Mouse (Mus musculus): ENCODE measurements at regions not wholly inside any gene's neighbourhood (a gene's known extent, or its start where the extent isn't known, plus 50 kb on each side); places are given as distances from the start of the nearest gene placed in this dataset.

DNA sequence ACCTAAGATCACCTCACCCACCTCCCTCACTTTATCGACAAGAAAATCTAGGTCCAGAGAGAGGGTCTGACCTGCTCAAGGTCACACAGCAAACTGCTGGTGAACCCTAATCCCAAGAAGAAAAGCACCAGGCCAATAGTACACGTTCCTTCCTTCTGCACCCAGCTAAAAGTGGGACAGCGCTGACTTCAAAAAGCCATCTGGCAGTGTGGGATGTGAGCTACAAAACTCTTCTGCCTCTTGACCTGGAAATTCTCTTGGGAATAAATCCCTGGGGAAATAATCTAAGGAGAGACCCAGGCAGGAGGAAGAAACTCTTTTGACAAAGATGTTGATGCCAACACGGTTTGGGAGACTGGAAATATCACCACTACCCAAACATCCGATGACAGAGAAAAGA, 175.4 kb downstream of the Cct6b start:
- DNase-seq (ENCODE audit: low spot score in 2 of 2): no peak

DNA sequence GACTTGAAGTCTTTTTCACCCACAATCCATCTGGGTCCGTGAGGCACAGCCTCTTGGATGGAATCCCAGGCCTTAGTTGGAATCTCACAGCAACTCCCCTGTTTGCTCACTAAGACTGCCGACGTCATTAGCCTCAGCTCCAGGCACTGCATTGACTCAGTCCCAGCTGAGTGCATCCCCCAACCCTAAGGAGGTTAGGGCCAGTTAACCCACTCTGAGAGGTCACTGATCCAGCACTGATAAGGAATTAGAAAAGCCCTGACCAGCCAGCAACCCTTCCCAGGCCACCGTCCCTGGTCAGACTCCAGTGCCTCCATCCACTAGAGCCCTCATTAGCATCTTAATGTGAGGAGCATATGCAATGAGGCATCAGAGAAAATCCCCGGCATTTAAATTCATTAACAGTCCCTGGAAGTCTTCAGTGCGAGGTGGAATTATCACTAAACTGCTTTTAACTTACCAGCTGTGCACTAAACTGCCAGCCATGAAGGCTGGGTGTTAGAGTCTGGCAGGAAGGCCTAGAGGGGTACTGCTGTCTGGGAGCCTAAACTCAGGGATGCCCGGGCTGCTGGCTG, 184.2 kb downstream of the Cct6b start:
- DNase-seq (ENCODE audit: low spot score in 2 of 2): no peak

DNA sequence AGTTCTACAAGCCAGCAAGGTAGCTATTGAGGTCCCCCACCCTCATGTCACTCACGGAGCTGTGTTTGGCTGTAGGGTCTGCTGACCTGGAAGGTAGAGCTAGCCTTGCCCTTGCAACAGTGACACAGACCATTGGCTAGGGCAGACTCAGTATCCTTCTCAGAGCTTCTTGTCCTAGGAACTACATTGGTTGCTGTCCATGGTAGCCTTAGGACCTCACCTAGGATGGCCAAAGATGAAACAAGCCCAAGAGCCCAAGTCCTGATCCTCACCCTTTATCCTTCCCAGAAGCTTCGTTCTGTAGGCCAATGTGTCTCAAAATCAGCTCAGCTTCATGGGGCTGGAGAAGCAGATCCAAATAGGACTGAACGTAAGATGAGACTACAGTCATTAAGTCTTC, 187.3 kb downstream of the Tmem132e start:
- no peak for DNase-seq (ENCODE audit: low spot score in 2 of 2)

DNA sequence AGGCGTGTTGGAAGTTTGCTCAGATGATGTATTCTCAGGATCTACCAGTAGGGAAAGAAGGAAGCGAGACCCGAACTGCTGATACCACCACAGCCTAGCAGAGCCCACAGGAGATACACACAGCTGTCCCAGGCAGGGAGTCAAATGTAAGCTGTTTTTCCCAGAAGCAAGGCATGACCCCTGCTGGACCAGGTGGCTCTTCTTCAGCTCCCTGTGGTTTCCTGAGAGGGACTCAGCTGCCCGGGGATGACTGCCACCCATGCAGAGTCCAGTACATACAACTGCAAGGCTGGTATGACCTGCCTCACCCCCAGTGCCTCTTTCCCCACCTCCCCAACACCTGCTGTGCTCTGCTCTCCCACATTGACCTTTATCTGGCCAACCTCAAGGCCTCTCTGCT, 184.4 kb downstream of the Tmem132e start:
- DNase-seq (ENCODE audit: low spot score in 2 of 2): no peak

DNA sequence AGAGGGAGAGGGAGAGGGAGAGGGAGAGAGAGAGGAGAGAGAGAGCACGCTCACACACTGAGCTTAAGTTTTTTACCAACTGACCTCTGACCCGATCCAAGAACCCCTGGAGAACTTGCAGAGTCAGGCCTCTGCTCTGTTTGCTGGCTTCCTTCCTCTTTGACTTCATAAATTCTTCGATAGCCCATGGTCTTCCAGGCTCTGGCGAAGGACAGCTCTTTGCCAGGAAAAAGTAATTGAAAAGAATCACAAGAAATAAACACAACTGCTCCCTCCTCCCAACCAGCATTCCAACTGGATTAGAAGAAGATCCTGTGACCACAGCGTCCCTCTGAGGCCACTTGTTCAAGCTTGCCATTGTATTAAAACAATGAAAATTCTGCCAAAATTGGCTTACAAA, 182.8 kb downstream of the Tmem132e start:
- DNase-seq (ENCODE audit: low spot score in 2 of 2): no peak

DNA sequence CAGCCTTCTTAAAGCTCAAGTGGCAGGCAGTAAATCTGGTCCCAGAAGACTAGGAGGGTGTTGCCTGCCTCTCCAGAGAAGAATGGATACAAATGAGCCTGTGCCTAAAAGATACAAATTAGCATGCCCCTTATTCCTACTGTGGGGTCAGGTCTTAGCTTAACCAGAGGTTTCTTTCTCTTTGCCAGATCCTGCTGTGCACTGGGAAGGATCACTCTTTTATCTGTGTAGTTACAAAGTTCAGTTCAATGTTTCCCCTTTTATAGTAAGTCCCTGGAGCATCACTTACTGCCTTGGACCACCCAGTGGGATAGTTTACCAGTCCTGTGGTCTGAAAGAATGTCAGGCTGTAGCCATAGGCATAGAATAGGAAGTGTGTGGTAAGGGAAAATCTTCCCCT, 181.1 kb downstream of the Tmem132e start:
- DNase-seq (ENCODE audit: low spot score in 2 of 2): no peak

DNA sequence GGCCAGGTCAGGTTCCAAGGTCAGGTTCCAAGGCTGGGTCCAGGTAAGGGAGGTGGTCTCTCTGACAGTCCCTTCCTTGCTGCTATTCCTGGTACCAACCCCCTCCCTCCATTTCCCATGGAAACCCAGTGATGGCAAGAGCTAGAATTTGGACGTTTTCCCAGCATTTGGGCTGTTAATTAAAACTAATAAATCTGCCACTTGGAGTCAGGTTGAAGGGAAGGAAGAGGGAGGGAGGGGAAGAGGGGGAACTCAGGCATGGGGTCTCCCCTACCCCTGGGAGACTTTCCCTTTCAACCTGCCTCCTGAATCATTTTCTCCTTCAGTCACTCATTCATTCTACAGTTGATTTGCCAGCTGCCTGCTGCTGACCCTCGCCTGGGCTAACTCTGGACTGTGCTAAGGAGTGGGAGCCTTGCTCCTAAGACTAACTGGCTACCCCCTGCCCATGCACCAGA, 179.5 kb downstream of the Tmem132e start:
- no peak for DNase-seq (ENCODE audit: low spot score in 2 of 2)

DNA sequence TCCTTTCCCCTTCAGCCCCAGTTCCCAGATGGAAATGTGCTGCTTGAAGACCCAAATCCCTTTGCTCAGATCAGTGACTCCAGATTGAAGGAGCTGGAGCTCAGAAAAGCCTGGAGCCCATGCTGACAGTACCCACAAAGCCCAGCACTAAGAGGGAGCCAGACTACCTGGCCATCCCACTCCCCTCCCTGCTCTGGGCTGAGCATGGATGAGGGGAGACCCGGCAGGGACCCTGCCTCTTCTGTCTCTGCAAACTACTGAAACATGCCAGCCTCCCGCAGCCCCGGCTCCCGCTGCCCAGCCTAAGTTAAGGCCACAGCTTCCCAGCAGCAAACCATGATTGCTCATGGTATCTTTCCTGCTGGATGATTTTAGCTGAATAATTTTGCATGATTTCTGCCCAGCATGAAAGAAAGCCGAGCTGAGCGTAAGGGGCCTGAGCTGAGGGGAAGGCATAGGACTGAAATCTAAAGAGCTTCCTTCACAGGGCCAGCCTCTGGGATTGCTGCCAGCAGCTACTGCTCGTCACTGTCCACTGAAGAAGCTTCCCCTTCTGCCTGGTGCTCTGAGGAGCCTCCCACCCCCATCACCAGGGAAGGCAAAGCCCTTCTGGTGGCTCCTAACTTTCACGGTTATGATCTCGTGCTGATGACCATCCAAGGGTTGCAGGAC, 178.4 kb downstream of the Tmem132e start:
- no peak for DNase-seq (ENCODE audit: low spot score in 2 of 2)

DNA sequence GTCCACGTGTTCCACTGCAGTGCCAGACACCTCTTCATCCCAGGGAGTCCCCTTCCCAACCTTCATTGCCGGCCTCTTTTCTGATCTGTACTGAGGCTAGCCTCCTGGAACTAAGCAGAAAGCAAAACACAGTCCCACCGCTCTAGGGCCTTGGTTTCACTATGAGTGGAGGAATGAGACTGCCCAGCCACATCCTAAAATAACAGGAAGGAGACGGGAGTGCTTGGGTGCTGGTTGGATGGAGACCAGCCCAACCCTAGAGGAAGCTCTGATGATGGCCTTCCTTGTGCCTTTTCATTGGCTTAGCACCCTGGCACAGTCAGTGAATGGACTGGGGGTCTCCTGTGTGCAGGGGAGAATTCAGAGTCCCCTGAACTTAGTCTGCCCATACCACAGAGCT, 177.4 kb downstream of the Tmem132e start:
- DNase-seq (ENCODE audit: low spot score in 2 of 2): no peak

DNA sequence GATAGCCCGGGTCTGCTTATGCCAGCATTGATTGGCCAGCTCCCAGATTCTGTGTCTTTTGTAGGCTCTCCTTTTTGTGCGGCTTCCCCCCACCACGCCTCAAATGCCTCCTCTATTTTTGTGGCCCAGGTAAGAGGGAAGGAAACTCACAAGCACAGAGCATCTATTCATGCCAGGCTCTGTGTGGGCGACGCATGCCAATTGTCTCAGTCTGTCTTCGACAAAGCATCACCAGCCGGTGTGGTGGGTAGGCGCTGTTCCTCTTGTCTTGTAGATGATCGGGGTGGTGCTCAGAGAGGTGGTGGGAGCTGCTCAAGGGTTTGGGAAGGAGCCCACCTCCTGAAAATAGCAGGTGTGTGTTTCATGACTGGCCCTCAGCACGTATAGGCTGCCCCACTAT, 175.5 kb downstream of the Tmem132e start:
- no peak for DNase-seq (ENCODE audit: low spot score in 2 of 2)

DNA sequence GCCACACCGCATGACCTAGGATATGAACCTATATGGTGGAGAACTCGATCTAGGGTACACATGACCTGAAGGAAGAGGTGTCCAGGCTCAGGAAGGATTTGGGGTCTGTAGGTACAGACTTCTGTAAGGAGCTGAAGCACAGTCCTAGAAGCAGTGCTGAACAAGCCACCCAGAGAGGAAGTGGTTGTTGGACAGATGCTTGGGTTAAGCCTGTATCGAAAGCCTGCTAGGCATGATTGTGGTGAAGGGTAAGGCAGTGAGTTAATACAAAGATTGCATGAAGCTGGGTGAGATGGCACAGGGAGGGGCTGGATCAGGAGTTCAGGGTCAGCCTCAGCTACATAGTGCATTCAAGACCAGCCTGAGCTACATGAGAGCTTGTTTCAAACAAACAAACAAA, 153.3 kb downstream of the Tmem132e start:
- no peak for DNase-seq (ENCODE audit: low spot score in 2 of 2)

DNA sequence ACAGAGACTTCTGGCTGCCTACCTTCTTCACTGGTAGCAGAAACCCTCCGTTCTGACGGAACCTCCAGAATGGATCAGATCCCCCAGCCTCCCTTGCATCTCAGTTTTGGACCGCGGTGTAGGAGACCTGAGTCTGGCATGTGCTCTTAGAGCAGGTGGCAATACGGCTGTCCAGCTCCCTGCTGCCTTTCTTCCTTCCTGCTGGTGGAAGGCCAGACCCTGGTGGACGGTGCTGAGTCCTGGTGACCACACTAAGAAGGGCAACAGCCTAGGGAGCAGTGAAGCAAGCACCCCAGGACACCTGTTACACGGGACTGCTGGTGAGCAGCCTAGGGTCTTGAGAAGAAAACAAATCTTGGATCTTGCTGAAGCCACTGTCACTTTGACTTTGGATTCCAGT, 152.7 kb downstream of the Tmem132e start:
- DNase-seq (ENCODE audit: low spot score in 2 of 2): no peak

DNA sequence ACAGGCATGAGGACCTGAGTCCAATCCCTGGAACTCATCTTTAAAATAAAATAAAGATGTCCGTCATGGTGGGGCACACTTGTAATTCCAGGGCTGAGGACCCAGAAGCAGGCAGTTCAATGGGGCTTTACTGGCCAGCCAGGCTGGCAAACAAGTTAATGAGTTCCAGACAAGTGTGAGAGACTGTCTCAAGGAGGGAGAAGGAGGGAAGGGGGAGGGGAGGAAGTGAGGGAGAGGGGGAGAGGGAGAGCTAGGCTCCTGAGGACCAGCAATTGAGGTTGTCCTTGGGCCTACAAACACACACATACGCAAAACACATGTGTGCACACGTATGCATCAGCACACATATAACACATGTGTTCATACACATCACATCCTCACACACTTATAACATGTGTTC, 149.2 kb downstream of the Tmem132e start:
- DNase-seq (ENCODE audit: low spot score in 2 of 2): no peak

DNA sequence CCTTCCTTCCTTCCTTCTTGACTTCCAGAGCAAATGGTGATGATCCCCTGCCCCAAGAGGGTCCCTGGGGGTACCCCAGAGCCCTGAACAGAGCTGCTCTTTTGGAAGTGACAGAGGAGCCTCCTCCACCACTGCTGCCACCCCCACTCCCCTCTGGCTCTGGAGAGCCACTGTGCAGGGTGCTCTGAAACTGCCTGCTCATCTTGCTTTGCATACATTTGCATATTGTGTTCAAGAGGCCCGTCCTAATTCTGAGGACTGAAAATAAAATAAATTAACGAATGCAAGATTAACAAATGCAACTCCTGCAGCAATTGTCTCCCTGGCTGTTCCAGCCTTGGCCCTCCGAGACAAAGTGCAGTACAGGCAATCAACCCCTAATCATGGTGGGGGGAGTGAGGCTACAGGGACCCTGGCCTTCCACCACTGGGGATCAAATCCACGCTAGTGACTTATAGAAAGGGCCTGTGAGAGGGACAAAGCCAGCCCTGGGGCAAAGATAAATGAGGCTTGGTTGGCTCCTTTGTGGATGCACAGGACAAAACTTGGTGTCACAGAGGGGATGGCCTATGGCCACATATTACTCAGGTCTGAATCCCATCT, 134.6 kb downstream of the Tmem132e start:
- no peak for DNase-seq (ENCODE audit: low spot score in 2 of 2)

DNA sequence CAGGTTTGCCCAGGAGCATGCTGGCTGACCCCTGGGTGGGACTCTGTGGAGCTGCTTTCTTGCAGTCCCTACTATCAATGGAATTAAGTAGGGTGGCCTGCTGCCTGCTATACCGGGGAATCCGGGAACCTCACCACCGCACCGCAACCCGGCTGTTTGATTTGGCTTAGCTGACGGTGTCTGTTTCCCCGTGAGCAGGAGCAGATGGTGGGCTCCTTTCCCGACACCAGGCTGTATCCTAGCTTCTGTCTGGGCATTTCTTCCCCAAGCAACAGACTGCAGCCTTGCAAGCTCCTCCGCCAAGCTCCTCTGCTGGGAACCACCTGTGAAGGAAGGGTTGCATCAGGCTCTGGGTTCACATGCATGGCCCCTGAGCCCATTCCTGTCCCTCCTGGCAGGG, 132.7 kb downstream of the Tmem132e start:
- no peak for DNase-seq (ENCODE audit: low spot score in 2 of 2)

DNA sequence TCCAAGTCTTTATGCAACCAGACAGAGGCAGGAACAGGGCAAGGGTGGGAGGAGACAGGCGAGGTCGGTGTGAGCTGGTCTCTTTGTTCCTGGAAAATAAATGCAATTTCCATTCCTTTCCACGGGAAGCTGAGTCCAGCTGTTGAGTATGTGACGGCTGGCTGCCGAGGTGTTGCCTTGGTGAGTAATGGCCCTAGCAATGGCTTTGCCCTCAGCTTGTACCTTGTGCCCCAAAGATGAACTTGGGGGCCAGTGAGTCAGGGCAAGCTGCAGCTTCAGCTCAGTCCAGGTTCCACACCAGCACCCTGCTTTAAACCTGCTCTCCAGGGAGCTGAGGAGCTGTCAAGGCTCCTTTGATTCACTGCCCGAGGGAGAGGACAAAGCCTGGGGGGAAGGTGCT, 130.0 kb downstream of the Tmem132e start:
- DNase-seq (ENCODE audit: low spot score in 2 of 2): no peak

DNA sequence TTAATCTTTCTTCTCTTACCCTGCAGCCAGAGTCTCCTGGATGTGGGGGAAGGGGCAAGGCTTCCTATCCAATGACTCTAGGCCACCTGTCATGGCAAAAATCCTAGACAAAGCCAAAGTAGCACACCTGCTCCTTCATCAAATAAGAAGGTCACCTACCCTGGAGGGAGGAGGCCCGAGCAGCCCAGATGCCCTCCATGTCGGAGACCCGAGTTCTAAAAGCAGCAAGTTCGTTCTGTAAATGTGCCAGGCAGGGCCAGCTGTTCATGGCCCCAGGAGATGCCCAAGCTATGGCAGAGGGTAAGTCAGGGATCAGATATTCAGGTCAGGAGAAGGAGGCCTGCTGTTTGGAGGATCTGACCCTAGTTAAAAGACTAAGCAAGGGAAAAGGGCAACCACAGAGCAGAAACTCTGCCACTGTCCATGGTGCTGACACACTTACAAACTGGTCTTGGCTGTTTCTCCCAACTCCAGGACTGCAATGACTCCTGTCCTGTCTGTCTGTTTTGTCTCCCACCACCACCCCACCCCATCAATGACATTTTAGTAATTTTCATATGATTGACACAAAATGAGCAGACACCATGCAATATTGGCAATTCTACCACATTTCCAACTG, 125.9 kb downstream of the Tmem132e start:
- no peak for DNase-seq (ENCODE audit: low spot score in 2 of 2)

DNA sequence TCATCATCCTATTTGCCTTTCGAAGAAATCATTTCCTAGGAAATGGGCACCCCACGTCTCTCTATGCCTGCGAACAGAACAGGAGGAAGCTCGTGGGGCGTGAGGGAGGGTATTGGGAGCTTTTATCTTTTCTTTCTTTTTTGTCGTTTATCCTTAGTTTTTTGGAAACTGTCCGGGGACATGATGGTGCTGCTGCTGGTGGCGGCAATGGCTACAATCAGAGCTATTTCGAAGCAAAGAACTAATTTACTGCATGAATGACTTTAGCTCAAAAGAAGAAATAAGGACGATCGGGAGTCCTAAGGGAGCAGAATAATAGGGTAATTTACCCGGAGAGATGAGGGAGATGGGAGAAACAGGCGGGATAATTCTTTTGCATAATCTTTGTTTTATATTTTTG, 119.9 kb downstream of the Tmem132e start:
- no peak for DNase-seq (ENCODE audit: low spot score in 2 of 2)
